ENCODE assay signal across 25 mouse cellular contexts in the genomic region with DNA sequence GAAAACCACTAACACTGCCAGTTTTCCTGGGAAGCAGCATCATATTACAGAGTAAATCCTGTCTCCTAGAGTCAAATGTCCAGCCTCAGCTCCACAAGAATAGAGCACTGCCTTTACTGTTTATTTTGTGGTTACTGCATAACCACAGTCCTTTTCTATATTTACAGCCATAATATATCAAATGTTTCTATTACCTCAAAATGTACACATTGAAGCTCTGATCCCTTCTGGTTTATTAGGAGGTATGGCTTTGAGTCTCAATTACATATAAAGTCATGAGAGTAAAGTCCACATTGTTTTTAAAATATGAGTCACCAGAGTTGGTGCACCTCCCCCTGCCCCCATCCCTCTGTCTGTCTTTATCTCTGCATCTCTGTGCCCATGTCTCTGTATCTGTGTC. TPM values are rescaled to one million over a fixed set of nuclear protein-coding genes. Genes with fewer than 3 reads are reported as not detected.
"Had no signal": no experiment of that assay in that cellular context is flagged by ENCODE, and none has a peak within 500 bp of the region (broad histone marks: within the 10 kb centered on the region; RNA-seq: fewer than 3 reads in every experiment).

No protein-coding gene starts in this region.

- H3K4me2 ChIP-seq: kidney, embryonic 15.5 days; limb, embryonic 13.5 days; liver, embryonic 13.5 days; midbrain, embryonic 12.5 days; midbrain, embryonic 15.5 days; neural tube, embryonic 12.5 days; neural tube, embryonic 15.5 days; stomach, embryonic 15.5 days had no signal

- H3K36me3 ChIP-seq: kidney, embryonic 15.5 days; limb, embryonic 13.5 days; liver, embryonic 13.5 days; midbrain, embryonic 12.5 days; midbrain, embryonic 15.5 days; neural tube, embryonic 12.5 days; neural tube, embryonic 15.5 days; stomach, embryonic 15.5 days had no signal

- ATAC-seq: lung, postnatal 0 days; midbrain, embryonic 15.5 days had no signal

- DNase-seq: kidney, adult 11 months; kidney, adult 8-10 months; kidney, postnatal 10 days; kidney, postnatal 36 days; left cerebral cortex, postnatal 4 days; liver, embryonic 13.5 days; lung, adult 2 months; right cerebral cortex, adult 18-20 months; right cerebral cortex, postnatal 14 days; right cerebral cortex, postnatal 4 days; thymus, adult 2 months; thymus, postnatal 14 days; thymus, postnatal 4 days had no signal

- H3K4me1 ChIP-seq: kidney, embryonic 15.5 days; limb, embryonic 13.5 days; liver, embryonic 13.5 days; midbrain, embryonic 12.5 days; midbrain, embryonic 15.5 days; neural tube, embryonic 12.5 days; neural tube, embryonic 15.5 days; stomach, embryonic 15.5 days had no signal

- H3K27me3 ChIP-seq: kidney, embryonic 15.5 days; limb, embryonic 13.5 days; liver, embryonic 13.5 days; midbrain, embryonic 12.5 days; midbrain, embryonic 15.5 days; neural tube, embryonic 12.5 days; neural tube, embryonic 15.5 days; stomach, embryonic 15.5 days had no signal

- H3K27ac ChIP-seq: kidney, embryonic 15.5 days; limb, embryonic 13.5 days; liver, embryonic 13.5 days; macrophage; midbrain, embryonic 12.5 days; midbrain, embryonic 15.5 days; neural tube, embryonic 12.5 days; neural tube, embryonic 15.5 days; stomach, embryonic 15.5 days had no signal

- H3K4me3 ChIP-seq: kidney, embryonic 15.5 days; limb, embryonic 13.5 days; liver, embryonic 13.5 days; midbrain, embryonic 12.5 days; midbrain, embryonic 15.5 days; neural tube, embryonic 12.5 days; neural tube, embryonic 15.5 days; stomach, embryonic 15.5 days had no signal

- H3K9me3 ChIP-seq: kidney, embryonic 15.5 days; limb, embryonic 13.5 days; midbrain, embryonic 12.5 days; midbrain, embryonic 15.5 days; neural tube, embryonic 12.5 days; neural tube, embryonic 15.5 days; stomach, embryonic 15.5 days had no signal

- H3K9ac ChIP-seq: kidney, embryonic 15.5 days; limb, embryonic 13.5 days; liver, embryonic 13.5 days; midbrain, embryonic 12.5 days; midbrain, embryonic 15.5 days; neural tube, embryonic 12.5 days; neural tube, embryonic 15.5 days; stomach, embryonic 15.5 days had no signal

RNA-seq across cellular contexts. Expression of a gene that starts 38.6 kb away (rescaled TPM):
- total RNA-seq: liver, adult 2 months; megakaryocyte, adult 5-6 weeks had no signal
- polyA plus RNA-seq: liver, adult 2 months; liver, embryonic 13.5 days; liver, embryonic 16.5 days; macrophage had no signal
